Mouse (Mus musculus) liver, embryonic 13.5 days (tissue): ENCODE measurements at regions not wholly inside any gene's neighbourhood (a gene's known extent, or its start where the extent isn't known, plus 50 kb on each side); places are given as distances from the start of the nearest gene placed in this dataset.
A peak's percentile ranks its signal among the peaks of the same experiment; 100 is the strongest.

Experiments used
- ATAC-seq: fragments of 200-750 bp; cut with Nextera tagmentation; 2 replicates; pipeline ENCODE4 v1.8.0; 2017; ENCODE audit warnings: low read depth, mild to moderate bottlenecking, moderate number of reproducible peaks, moderate library complexity
- DNase-seq: peaks from one replicate; pipeline ENCODE4 v3.0.0; 2022
- H3K27ac ChIP-seq: fragments of 300-500 bp; sonication (generic); 2 replicates; pipeline ENCODE4 v1.5.1; 2015; ENCODE audit warnings: moderate library complexity, mild to moderate bottlenecking, inconsistent platforms
- H3K27me3 ChIP-seq: fragments of 300-500 bp; sonication (generic); 2 replicates; pipeline ENCODE4 v1.6.1; 2015; ENCODE audit warnings: mild to moderate bottlenecking, inconsistent platforms
- H3K36me3 ChIP-seq: fragments of 300-500 bp; sonication (generic); 2 replicates; pipeline ENCODE4 v1.6.1; 2015; ENCODE audit warnings: mild to moderate bottlenecking, inconsistent platforms
- H3K4me1 ChIP-seq: fragments of 300-500 bp; sonication (generic); replicated peaks from 2 replicates; pipeline ENCODE4 v1.6.1; 2015; ENCODE audit warnings: inconsistent platforms
- H3K4me2 ChIP-seq: fragments of 300-500 bp; sonication (generic); 2 replicates; pipeline ENCODE4 v1.6.1; 2015; ENCODE audit warnings: inconsistent platforms, mild to moderate bottlenecking, moderate library complexity
- H3K4me3 ChIP-seq: fragments of 300-500 bp; sonication (generic); replicated peaks from 2 replicates; pipeline ENCODE4 v1.5.1; 2015; ENCODE audit warnings: mild to moderate bottlenecking, inconsistent platforms
- H3K9ac ChIP-seq: fragments of 300-500 bp; sonication (generic); 2 replicates; pipeline ENCODE4 v1.6.1; 2015; ENCODE audit warnings: mild to moderate bottlenecking, inconsistent platforms
- H3K9me3 ChIP-seq: fragments of 300-500 bp; sonication (generic); replicated peaks from 2 replicates; pipeline ENCODE4 v1.6.1; 2016; ENCODE audit warnings: inconsistent platforms
- WGBS: fragments of 180-500 bp; shearing (Covaris S2); methylation state at CpG from one replicate; pipeline ENCODE4 v1.1.7; 2015; ENCODE audit not compliant: insufficient replicate concordance; 5-methylcytosine and 5-hydroxymethylcytosine counted together

GRCm38 (mm10) chr16:39102151-39102550 is 209.7 kb downstream of the Igsf11 start:
- 31% methylated on average over 6 of the region's 6 CpGs for WGBS
- H3K4me1 ChIP-seq = no peaks in the 10 kb centered on the region
- H3K27ac ChIP-seq = no peak overlapping the region
- ATAC-seq (no peak), DNase-seq (no peak)
- H3K9me3 ChIP-seq = no peaks in the 10 kb centered on the region
- H3K9ac ChIP-seq = no peak overlapping the region
- H3K4me3 ChIP-seq = no peak overlapping the region
- H3K36me3 ChIP-seq = no peaks in the 10 kb centered on the region
- H3K27me3 ChIP-seq = no peaks in the 10 kb centered on the region
- no peak overlapping the region for H3K4me2 ChIP-seq

- no peak overlapping the region for H3K4me3 ChIP-seq
- 55% methylated on average over 9 of the region's 9 CpGs for WGBS
- no peak overlapping the region for H3K9ac ChIP-seq
- ATAC-seq = no peak
- no peaks in the 10 kb centered on the region for H3K9me3 ChIP-seq
- no peaks in the 10 kb centered on the region for H3K36me3 ChIP-seq
- H3K27ac ChIP-seq = no peak overlapping the region
- H3K4me2 ChIP-seq = no peak overlapping the region
- DNase-seq = no peak
- H3K27me3 ChIP-seq = no peaks in the 10 kb centered on the region
- H3K4me1 ChIP-seq = no peaks in the 10 kb centered on the region
Measured at GRCm38 (mm10) chr16:39103360-39104095, 211.1 kb downstream of the Igsf11 start.

GRCm38 (mm10) chr16:39109383-39110033 is 217.0 kb downstream of the Igsf11 start:
- Histone ChIP-seq H3K4me3 (no peak overlapping the region), H3K4me2 (no peak overlapping the region), H3K27me3 (no peaks in the 10 kb centered on the region), H3K36me3 (no peaks in the 10 kb centered on the region), H3K9ac (no peak overlapping the region), H3K27ac (no peak overlapping the region), H3K9me3 (no peaks in the 10 kb centered on the region), H3K4me1 (no peaks in the 10 kb centered on the region)
- DNase-seq = peak; percentile 3
- ATAC-seq = no peak
- WGBS = 39% methylated on average over 15 of the region's 15 CpGs

- Histone ChIP-seq H3K9me3 (no peaks in the 10 kb centered on the region), H3K9ac (no peak overlapping the region), H3K4me2 (no peak overlapping the region), H3K27me3 (no peaks in the 10 kb centered on the region), H3K27ac (no peak overlapping the region), H3K4me3 (no peak overlapping the region), H3K36me3 (no peaks in the 10 kb centered on the region), H3K4me1 (no peaks in the 10 kb centered on the region)
- 64% methylated on average over 5 of the region's 5 CpGs for WGBS
- ATAC-seq (no peak), DNase-seq (no peak)
Measured at GRCm38 (mm10) chr16:39110089-39110488, 217.6 kb downstream of the Igsf11 start.

GRCm38 (mm10) chr16:39118059-39118458 is 225.6 kb downstream of the Igsf11 start:
- Histone ChIP-seq H3K27ac (no peak overlapping the region), H3K36me3 (no peaks in the 10 kb centered on the region), H3K27me3 (no peaks in the 10 kb centered on the region), H3K4me3 (no peak overlapping the region), H3K4me2 (no peak overlapping the region), H3K9me3 (no peaks in the 10 kb centered on the region), H3K9ac (no peak overlapping the region), H3K4me1 (no peaks in the 10 kb centered on the region)
- no peak for DNase-seq
- ATAC-seq = no peak
- 73% methylated on average over 2 of the region's 3 CpGs for WGBS

GRCm38 (mm10) chr16:39119811-39120210 is 227.3 kb downstream of the Igsf11 start:
- Histone ChIP-seq H3K4me2 (no peak overlapping the region), H3K36me3 (no peaks in the 10 kb centered on the region), H3K4me1 (no peaks in the 10 kb centered on the region), H3K4me3 (no peak overlapping the region), H3K27ac (no peak overlapping the region), H3K9me3 (no peaks in the 10 kb centered on the region), H3K27me3 (no peaks in the 10 kb centered on the region), H3K9ac (no peak overlapping the region)
- no peak for DNase-seq
- WGBS = 40% methylated on average over 4 of the region's 4 CpGs
- ATAC-seq = no peak

GRCm38 (mm10) chr16:39123445-39123952 is 231.0 kb downstream of the Igsf11 start:
- Histone ChIP-seq H3K4me3 (no peak overlapping the region), H3K9me3 (no peaks in the 10 kb centered on the region), H3K27ac (no peak overlapping the region), H3K4me2 (no peak overlapping the region), H3K9ac (no peak overlapping the region), H3K36me3 (no peaks in the 10 kb centered on the region), H3K4me1 (no peaks in the 10 kb centered on the region), H3K27me3 (no peaks in the 10 kb centered on the region)
- 64% methylated on average over 8 of the region's 8 CpGs for WGBS
- ATAC-seq (no peak), DNase-seq (no peak)

- H3K4me3 ChIP-seq = no peak overlapping the region
- no peak overlapping the region for H3K4me2 ChIP-seq
- no peaks in the 10 kb centered on the region for H3K36me3 ChIP-seq
- no peak overlapping the region for H3K9ac ChIP-seq
- H3K9me3 ChIP-seq = no peaks in the 10 kb centered on the region
- no peaks in the 10 kb centered on the region for H3K4me1 ChIP-seq
- H3K27me3 ChIP-seq = no peaks in the 10 kb centered on the region
- H3K27ac ChIP-seq = no peak overlapping the region
- DNase-seq (no peak), ATAC-seq (no peak)
- 58% methylated on average over 2 of the region's 2 CpGs for WGBS
Measured at GRCm38 (mm10) chr16:39132459-39132858, 240.0 kb downstream of the Igsf11 start.

GRCm38 (mm10) chr16:39135777-39136176 is 243.3 kb downstream of the Igsf11 start:
- Histone ChIP-seq H3K4me3 (no peak overlapping the region), H3K36me3 (no peaks in the 10 kb centered on the region), H3K9me3 (no peaks in the 10 kb centered on the region), H3K4me1 (no peaks in the 10 kb centered on the region), H3K27me3 (no peaks in the 10 kb centered on the region), H3K9ac (no peak overlapping the region), H3K4me2 (no peak overlapping the region), H3K27ac (no peak overlapping the region)
- ATAC-seq (no peak), DNase-seq (no peak)
- 52% methylated on average over 4 of the region's 4 CpGs for WGBS

GRCm38 (mm10) chr16:39147151-39147550 is 254.7 kb downstream of the Igsf11 start:
- H3K36me3 ChIP-seq = no peaks in the 10 kb centered on the region
- 22% methylated on average over 2 of the region's 2 CpGs for WGBS
- no peaks in the 10 kb centered on the region for H3K27me3 ChIP-seq
- ATAC-seq (no peak), DNase-seq (no peak)
- H3K27ac ChIP-seq = no peak overlapping the region
- H3K4me3 ChIP-seq = no peak overlapping the region
- no peaks in the 10 kb centered on the region for H3K9me3 ChIP-seq
- no peak overlapping the region for H3K9ac ChIP-seq
- H3K4me2 ChIP-seq = no peak overlapping the region
- H3K4me1 ChIP-seq = no peaks in the 10 kb centered on the region

- WGBS = 63% methylated on average over 9 of the region's 9 CpGs
- DNase-seq = no peak
Measured at GRCm38 (mm10) chr16:39151325-39152318, 259.2 kb downstream of the Igsf11 start.

More at GRCm38 (mm10) chr16:39151325-39152318, 259.2 kb downstream of the Igsf11 start:
- Histone ChIP-seq H3K36me3 (no peaks in the 10 kb centered on the region), H3K4me2 (no peak overlapping the region), H3K27me3 (no peaks in the 10 kb centered on the region), H3K4me1 (no peaks in the 10 kb centered on the region), H3K9ac (no peak overlapping the region), H3K4me3 (no peak overlapping the region), H3K27ac (no peak overlapping the region), H3K9me3 (no peaks in the 10 kb centered on the region)
- no peak for ATAC-seq
